ENCODE assay signal across 8 mouse cellular contexts in genomic region chr2:33274719-33275490, GRCm38 (mm10). TPM values are rescaled to one million over a fixed set of nuclear protein-coding genes. Genes with fewer than 3 reads are reported as not detected.
DNase-seq lines count a peak whose midpoint lies in the region.
"Had no signal": no experiment of that assay in that cellular context is flagged by ENCODE, and none has a peak within 500 bp of the region (broad histone marks: within the 10 kb centered on the region; RNA-seq: fewer than 3 reads in every experiment).

No protein-coding gene starts in this region.

- intact Hi-C loops in heart, postnatal 36 days (cut with DNase I): no loop called here
- intact Hi-C loops in heart, postnatal 10 days (cut with DNase I): no loop called here

- DNase-seq in cerebellum, adult 18-20 months: peak; percentile 42 to 60
- DNase-seq in cerebellum, adult 8-10 months: no peak
- peak; percentile 56 to 64 for DNase-seq in heart, adult 18-20 months
- no peak for DNase-seq in heart, postnatal 36 days
- peak; percentile 59 for DNase-seq in cerebellum, adult 9-11 months
- DNase-seq in heart, postnatal 10 days: peak; percentile 41 to 47
- no peak for DNase-seq in layer of hippocampus, adult 11-12 months (ENCODE audit: low spot score)
- DNase-seq: adrenal gland, postnatal 25 days had no signal

RNA-seq across cellular contexts. Expression of gene Angptl2, which starts 59.0 kb away (rescaled TPM):
- 10 to 100 TPM; 38.7 to 43.8 TPM for total RNA-seq in heart, adult 18-20 months (2021)
- 10 to 100 TPM; 51.2 to 67.0 TPM for total RNA-seq in heart, postnatal 36 days (2021)
- total RNA-seq in heart, postnatal 10 days (2021): 100 to 1,000 TPM; 135 to 141 TPM

Comparison
In these comparisons a context has a peak if more than half of its experiments do, and no peak if none do; other contexts are left out.
1. DNase-seq: peak in cerebellum, adult 18-20 months (2 of 2), heart, adult 18-20 months (2 of 2), cerebellum, adult 9-11 months (single experiment) and heart, postnatal 10 days (2 of 2); none in cerebellum, adult 8-10 months (single experiment), heart, postnatal 36 days (0 of 2) and layer of hippocampus, adult 11-12 months (single experiment).